Mouse (Mus musculus) cerebellum, adult 2 months (tissue): ENCODE measurements around the gene Gzmm. TPM values are rescaled to one million over a fixed set of nuclear protein-coding genes. Genes with fewer than 3 reads are reported as not detected.

Experiments used
- DNase-seq, 2 experiments: peaks; one replicate each; pipeline ENCODE4 v3.0.0; 2021
- H3K27ac ChIP-seq: fragments of 200-500 bp; 2 replicates; pipeline ENCODE4 v1.5.1; 2012; ENCODE audit warnings: low read length, control low read depth, inconsistent platforms; ENCODE audit not compliant: insufficient read depth
- H3K27me3 ChIP-seq: fragments of 200-500 bp; 2 replicates; pipeline ENCODE4 v1.6.1; 2012; ENCODE audit warnings: inconsistent platforms, mild to moderate bottlenecking, low read length, moderate library complexity; ENCODE audit not compliant: control insufficient read depth, insufficient read depth
- H3K4me1 ChIP-seq: fragments of 200-500 bp; 2 replicates; pipeline ENCODE4 v1.6.1; 2011; ENCODE audit warnings: low read length; ENCODE audit not compliant: control insufficient read depth, insufficient read depth
- H3K4me3 ChIP-seq: fragments of 200-500 bp; replicated peaks from 2 replicates; pipeline ENCODE3; 2011; ENCODE audit warnings: mild to moderate bottlenecking, low read depth, low read length, control low read depth; ENCODE audit not compliant: insufficient read depth
- CTCF ChIP-seq: fragments of 200-500 bp; IDR thresholded peaks from 2 replicates; pipeline ENCODE4 v1.5.1; 2011; ENCODE audit warnings: low read depth, mild to moderate bottlenecking, control low read depth, low read length, moderate library complexity, borderline replicate concordance; ENCODE audit not compliant: insufficient read depth
- POLR2A ChIP-seq: fragments of 200-500 bp; IDR thresholded peaks from 2 replicates; pipeline ENCODE4 v1.6.1; 2011; ENCODE audit warnings: low read length, control low read depth, borderline replicate concordance; ENCODE audit not compliant: insufficient read depth
- WGBS: fragments of 180-500 bp; shearing (Covaris S2); methylation state at CpG from one replicate; pipeline ENCODE4 v1.1.7; 2018; 5-methylcytosine and 5-hydroxymethylcytosine counted together
- polyA plus RNA-seq: library from polyadenylated mRNA; depleted of rRNA; stranded (reverse); fragments of >200 nt; gene quantifications from 2 replicates; pipeline ENCODE4 v1.2.3, GENCODE M21; 2012

Gene Gzmm
- polyA plus RNA-seq, 1 experiment = 2.3 TPM

- TF ChIP-seq POLR2A = no peak
- peak; percentile 88 for TF ChIP-seq CTCF
- Histone ChIP-seq H3K4me3 (no peak within 1 kb of the TSS), H3K4me1 (peaks cover 4% of the 10 kb centered on the region; the same call in 1 of the 2 replicates), H3K27me3 (no peaks in the 10 kb centered on the region), H3K27ac (no peak within 1 kb of the TSS)
- 9% methylated on average over 13 of the region's 13 CpGs for WGBS
- DNase-seq = peak; percentile 58 to 74
Observed at GRCm38 (mm10) chr10:79664131-79664665, 24.6 kb upstream of the Gzmm start, which contains the start of gene Madcam1. TSS of gene Madcam1 (plus strand) at chr10:79664559.

- peaks cover 4% of the 10 kb centered on the region; the same call in 1 of the 2 replicates for H3K4me1 ChIP-seq
- WGBS = 83% methylated on average over 8 of the region's 8 CpGs
- no peak overlapping the region for H3K4me3 ChIP-seq
- no peak for TF ChIP-seq POLR2A
- no peak for TF ChIP-seq CTCF
- no peak overlapping the region for H3K27ac ChIP-seq
- no peak for DNase-seq
- no peaks in the 10 kb centered on the region for H3K27me3 ChIP-seq
Observed at GRCm38 (mm10) chr10:79665051-79665450, 23.8 kb upstream of the Gzmm start.

- Histone ChIP-seq H3K4me3 (no peak overlapping the region), H3K4me1 (peaks cover 11% of the 10 kb centered on the region), H3K27ac (no peak overlapping the region), H3K27me3 (no peaks in the 10 kb centered on the region)
- no peak for TF ChIP-seq CTCF
- TF ChIP-seq POLR2A = no peak
- 68% methylated on average over 9 of the region's 9 CpGs for WGBS
- no peak for DNase-seq
Observed at GRCm38 (mm10) chr10:79666493-79666892, 22.3 kb upstream of the Gzmm start.

- no peaks in the 10 kb centered on the region for H3K27me3 ChIP-seq
- peaks cover 11% of the 10 kb centered on the region for H3K4me1 ChIP-seq
- H3K27ac ChIP-seq = no peak overlapping the region
- 82% methylated on average over 5 of the region's 5 CpGs for WGBS
- DNase-seq = no peak
- no peak overlapping the region for H3K4me3 ChIP-seq
- TF ChIP-seq POLR2A (no peak), CTCF (no peak)
Observed at GRCm38 (mm10) chr10:79668076-79668475, 20.7 kb upstream of the Gzmm start.

- no peaks in the 10 kb centered on the region for H3K27me3 ChIP-seq
- peak; percentile 91 to 94 for DNase-seq
- H3K4me3 ChIP-seq = peak within 1 kb of the TSS; percentile 75
- H3K27ac ChIP-seq = peak within 1 kb of the TSS; percentile 94
- TF ChIP-seq POLR2A = 0 out of 2 replicates have a peak, but pooled peaks have one; percentile 9
- TF ChIP-seq CTCF = peak; percentile 78
- WGBS = under 1% methylated on average over 45 of the region's 45 CpGs
- peaks cover 11% of the 10 kb centered on the region for H3K4me1 ChIP-seq
Observed at GRCm38 (mm10) chr10:79668771-79669575, 19.8 kb upstream of the Gzmm start, which contains the start of gene Tpgs1. TSS of gene Tpgs1 (plus strand) at chr10:79669369.

- H3K27me3 ChIP-seq = no peaks in the 10 kb centered on the region
- TF ChIP-seq POLR2A (peak; percentile 15; the same call in 1 of the 2 replicates), CTCF (no peak)
- peak overlapping the region; percentile 75 for H3K4me3 ChIP-seq
- WGBS = under 1% methylated on average over 47 of the region's 47 CpGs
- peak overlapping the region; percentile 94 for H3K27ac ChIP-seq
- peaks cover 11% of the 10 kb centered on the region for H3K4me1 ChIP-seq
- peak; percentile 80 to 85 for DNase-seq
Observed at GRCm38 (mm10) chr10:79669576-79670057, 19.2 kb upstream of the Gzmm start.

- TF ChIP-seq POLR2A (no peak), CTCF (no peak)
- DNase-seq = peak in 1 of 2 experiments; percentile 34
- Histone ChIP-seq H3K27me3 (no peaks in the 10 kb centered on the region), H3K4me3 (peak overlapping the region; percentile 75), H3K4me1 (peaks cover 11% of the 10 kb centered on the region), H3K27ac (peak overlapping the region; percentile 94)
- 33% methylated on average over 15 of the region's 15 CpGs for WGBS
Observed at GRCm38 (mm10) chr10:79670071-79670888, 18.5 kb upstream of the Gzmm start.
